Mouse (Mus musculus): ENCODE data around the gene Jade3.

DNA sequence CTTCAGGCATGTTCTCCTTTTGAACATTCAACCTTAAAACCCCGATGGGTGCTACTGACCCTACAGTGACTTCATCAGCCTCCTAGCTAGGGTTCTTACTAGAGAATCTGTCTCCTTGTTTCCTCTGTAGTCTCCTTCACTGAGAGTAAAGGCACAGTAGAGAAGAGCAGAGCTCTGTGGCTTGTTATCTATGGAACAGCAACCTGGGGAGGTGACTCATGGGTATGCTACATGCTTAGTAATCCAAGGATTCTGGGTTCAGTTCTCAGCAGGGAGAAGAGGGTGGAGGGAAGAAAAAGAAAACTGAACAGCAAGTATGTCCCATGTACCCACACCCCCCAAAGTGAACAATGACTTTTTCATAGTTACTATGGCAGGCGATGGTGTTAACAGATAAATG lies 18.6 kb upstream of the Jade3 start:
- TF ChIP-seq ZKSCAN1 (IDR thresholded peaks at IDR 0.05; ENCODE audit: low read depth, low read length) (no peak), CTCF (IDR thresholded peaks at IDR 0.05 in 2 of 3, conservative IDR thresholded peaks at IDR 0.05 in 1 of 3; ENCODE audit: control insufficient read depth in 1 of 3, insufficient read depth in 1 of 3, low read depth in 2 of 3, low read length in 3 of 3, poor library complexity in 1 of 3, severe bottlenecking in 1 of 3) (no peak), SIN3A (IDR thresholded peaks at IDR 0.05; ENCODE audit: low read length) (no peak), TBP (IDR thresholded peaks at IDR 0.05; ENCODE audit: low read depth, low read length) (no peak), POLR2A (IDR thresholded peaks at IDR 0.05; ENCODE audit: control insufficient read depth in 1 of 2, insufficient read depth in 1 of 2, low read depth in 1 of 2, low read length in 2 of 2, poor library complexity in 1 of 2) (no peak), UBTF (IDR thresholded peaks at IDR 0.05; ENCODE audit: borderline replicate concordance, insufficient read depth, low read depth, low read length) (no peak), GATA1 (IDR thresholded peaks at IDR 0.05; ENCODE audit: low read depth, low read length) (peak; percentile 72), MYC (IDR thresholded peaks at IDR 0.05; ENCODE audit: low read depth, low read length) (no peak), MYB (IDR thresholded peaks at IDR 0.05; ENCODE audit: low read depth, low read length) (no peak), EP300 (IDR thresholded peaks at IDR 0.05; ENCODE audit: low read depth in 1 of 2, low read length in 2 of 2) (peak; percentile 13 to 48; a peak in 1 of 4 replicates), CHD2 (IDR thresholded peaks at IDR 0.05; ENCODE audit: low read length) (no peak), KAT2A (conservative IDR thresholded peaks at IDR 0.05; ENCODE audit: low read depth, low read length) (no peak), POLR2AphosphoS5 (IDR thresholded peaks at IDR 0.05; ENCODE audit: borderline replicate concordance, low read depth, low read length) (no peak)

All from MEL (cell line).